Mouse (Mus musculus) brain, embryonic 14.5 days (tissue): Measurements from ENCODE around the gene Rarres1.

Source experiments
- CTCF ChIP-seq: fragments of 200-500 bp; IDR thresholded peaks from 2 replicates; pipeline ENCODE4 v1.5.1; 2012; ENCODE audit warnings: inconsistent platforms, mild to moderate bottlenecking, moderate library complexity, borderline replicate concordance; ENCODE audit not compliant: insufficient read depth, insufficient read length; ENCODE audit errors: extremely low read depth
- POLR2A ChIP-seq: fragments of 200-500 bp; IDR thresholded peaks from 2 replicates; pipeline ENCODE4 v1.6.1; 2012; ENCODE audit warnings: mild to moderate bottlenecking, inconsistent platforms, borderline replicate concordance; ENCODE audit not compliant: poor library complexity, insufficient read depth, insufficient read length, severe bottlenecking; ENCODE audit errors: extremely low read depth

DNA sequence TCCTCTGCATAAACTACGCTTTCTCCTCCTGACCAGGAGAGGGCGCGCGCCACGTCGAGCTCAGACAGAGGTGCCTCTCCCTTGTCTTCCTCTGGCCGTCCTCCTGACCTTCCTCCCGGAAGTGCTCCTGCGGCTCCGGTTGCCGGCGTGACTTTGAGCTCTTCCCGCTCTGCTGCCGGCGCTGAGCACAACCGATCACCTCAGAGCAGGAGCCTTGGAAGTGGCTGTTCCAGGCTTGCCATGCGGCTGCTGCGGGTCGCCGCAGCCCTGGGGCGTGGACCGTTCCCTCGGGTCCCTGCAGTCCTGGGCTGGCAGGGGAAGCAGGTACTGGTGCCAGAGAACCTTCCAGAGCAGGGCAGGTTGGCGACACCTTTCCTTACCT, 85.3 kb downstream of the Rarres1 start, which contains the start of gene Gfm1:
- TF ChIP-seq CTCF (peak; percentile 93), POLR2A (peak; percentile 42; the same call in 1 of the 2 replicates)
